Mouse (Mus musculus) MEL (cell line): ENCODE data around the gene Apba2.

ENCODE experiments used
- CTCF ChIP-seq, 3 experiments: IDR thresholded peaks in 2 of 3; conservative IDR thresholded peaks in 1 of 3; 2 replicates each; pipeline ENCODE4 v1.5.1; 2011 to 2012; ENCODE audit warnings: low read length in 3 of 3, low read depth in 2 of 3, mild to moderate bottlenecking in 2 of 3, improper control_type of control experiment in 1 of 3, inconsistent platforms in 1 of 3, mixed read lengths in 1 of 3, moderate library complexity in 1 of 3; ENCODE audit not compliant: control insufficient read depth in 1 of 3, insufficient read depth in 1 of 3, poor library complexity in 1 of 3, severe bottlenecking in 1 of 3
- EP300 ChIP-seq, 2 experiments: IDR thresholded peaks; 2 replicates each; pipeline ENCODE4 v1.6.1; 2011; ENCODE audit warnings: improper control_type of control experiment in 2 of 2, low read length in 2 of 2, low read depth in 1 of 2, mild to moderate bottlenecking in 1 of 2
- GATA1 ChIP-seq: IDR thresholded peaks from 2 replicates; pipeline ENCODE4 v1.6.1; 2011; ENCODE audit warnings: low read depth, low read length, improper control_type of control experiment
- MAX ChIP-seq: IDR thresholded peaks from 2 replicates; pipeline ENCODE4 v1.6.1; 2011; ENCODE audit warnings: low read length, improper control_type of control experiment
- POLR2A ChIP-seq, 2 experiments: IDR thresholded peaks; 2 replicates each; pipeline ENCODE4 v1.6.1; 2011 to 2012; ENCODE audit warnings: low read length in 2 of 2, mild to moderate bottlenecking in 2 of 2, control low read depth in 1 of 2, improper control_type of control experiment in 1 of 2, low read depth in 1 of 2, moderate library complexity in 1 of 2; ENCODE audit not compliant: control insufficient read depth in 1 of 2, insufficient read depth in 1 of 2, poor library complexity in 1 of 2
- RAD21 ChIP-seq: IDR thresholded peaks from 2 replicates; pipeline ENCODE4 v1.6.1; 2011; ENCODE audit warnings: mild to moderate bottlenecking, low read depth, low read length, improper control_type of control experiment

GRCm38 (mm10) chr7:64522409-64522730, 20.9 kb downstream of the Apba2 start:
- TF ChIP-seq GATA1, result no peak
- no peak for TF ChIP-seq CTCF (IDR thresholded peaks at IDR 0.05 in 2 of 3, conservative IDR thresholded peaks at IDR 0.05 in 1 of 3; ENCODE audit: control insufficient read depth in 1 of 3, insufficient read depth in 1 of 3, low read depth in 2 of 3, low read length in 3 of 3, poor library complexity in 1 of 3, severe bottlenecking in 1 of 3)
- no peak for TF ChIP-seq POLR2A (IDR thresholded peaks at IDR 0.05; ENCODE audit: control insufficient read depth in 1 of 2, insufficient read depth in 1 of 2, low read depth in 1 of 2, low read length in 2 of 2, poor library complexity in 1 of 2)
- TF ChIP-seq EP300 (IDR thresholded peaks at IDR 0.05; ENCODE audit: low read depth in 1 of 2, low read length in 2 of 2), result no peak
- TF ChIP-seq RAD21, result no peak
- TF ChIP-seq MAX, result no peak
